Mouse (Mus musculus) heart, postnatal 36 days (tissue): ENCODE data around the gene Hspa4l. TPM values are rescaled to one million over a fixed set of nuclear protein-coding genes. Genes with fewer than 3 reads are reported as not detected.

Experiments
- DNase-seq, 2 experiments: peaks; one replicate each; pipeline ENCODE4 v3.0.0; 2021 to 2022
- intact Hi-C: fragments of 180-260 bp; cut with DNase I; formaldehyde crosslinking; loops from one replicate; pipeline ENCODE4 v1.15.1; 2025
- total RNA-seq, 2 experiments: library from RNA; stranded (reverse); gene quantifications; 2 replicates each; pipeline ENCODE4 v1.2.3; 2021

The Hspa4l gene
- total RNA-seq, 2 experiments from 2014 or later, result 49.8 to 59.0 TPM

GRCm38 (mm10) chr3:40808686-40809085 is 64.4 kb downstream of the Hspa4l start:
- intact Hi-C loops, result no loop called here
- DNase-seq, result no peak

DNA sequence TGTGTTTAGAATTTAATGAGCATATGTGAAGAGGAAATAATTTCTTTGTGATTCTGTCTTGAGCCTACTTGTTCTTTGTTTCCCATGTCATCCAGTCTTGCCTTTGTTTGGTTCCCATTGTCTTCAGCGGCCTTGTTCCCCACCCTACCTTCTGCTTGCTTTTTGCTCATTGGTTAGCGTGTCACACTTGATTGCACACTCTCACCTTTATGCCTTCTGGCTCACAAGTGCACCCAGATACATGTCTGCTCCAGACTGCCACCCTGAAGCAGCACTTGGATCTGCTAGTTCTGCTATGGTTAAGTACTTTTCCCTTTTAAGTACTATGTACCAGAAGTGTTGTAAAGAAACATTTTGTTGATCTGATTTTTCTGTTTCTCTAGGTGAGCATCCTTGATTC is 65.6 kb downstream of the Hspa4l start:
- intact Hi-C loops, result no loop called here
- no peak for DNase-seq

GRCm38 (mm10) chr3:40813275-40813674 is 69.0 kb downstream of the Hspa4l start:
- intact Hi-C loops, result no loop called here
- no peak for DNase-seq

DNA sequence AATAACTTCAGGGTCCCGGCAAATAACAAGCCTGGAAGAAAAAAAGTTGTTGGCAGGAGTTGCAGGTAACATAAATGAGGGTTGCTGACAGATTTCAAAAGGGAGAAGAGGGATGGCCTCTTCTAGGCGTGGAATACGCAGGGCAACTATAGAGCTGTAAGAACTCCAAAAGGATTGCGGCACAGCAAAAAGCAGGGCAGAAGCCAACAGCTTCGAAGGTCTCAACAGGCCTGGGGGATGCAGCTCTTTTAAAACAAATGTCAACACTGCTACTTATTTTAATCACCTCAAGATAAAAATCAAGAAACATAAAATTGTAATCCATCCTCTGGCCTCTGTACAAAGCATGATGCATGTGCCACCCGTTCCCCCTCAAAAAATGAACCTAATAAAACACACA is 101.2 kb downstream of the Hspa4l start:
- DNase-seq, result peak in 1 of 2 experiments; percentile 2

More for the DNA sequence above, 101.2 kb downstream of the Hspa4l start:
- intact Hi-C loops, result loop anchor here (5.0 kb wide), 1 partner anchor 43 kb away; the partner anchor contains the start of gene Plk4

Other genes starting within 250 kb of the Hspa4l start
- gene Intu, start 213.2 kb upstream of the Hspa4l start, total RNA-seq, result 10 to 100 TPM; 14.8 to 22.1 TPM
- gene Slc25a31, start 35.6 kb upstream of the Hspa4l start, total RNA-seq, result not detected
- gene Plk4, start 55.5 kb downstream of the Hspa4l start, total RNA-seq, result 1 to 10 TPM; 1.6 to 3.2 TPM
- 10 to 100 TPM; 18.4 to 19.5 TPM for gene Mfsd8, start 102.4 kb downstream of the Hspa4l start, total RNA-seq
- 10 to 100 TPM; 93.5 to 99.1 TPM for gene Abhd18, start 102.5 kb downstream of the Hspa4l start, total RNA-seq
- gene 1700034I23Rik, start 158.0 kb downstream of the Hspa4l start, total RNA-seq, result not detected
- 10 to 100 TPM; 67.6 to 68.4 TPM for gene Larp1b, start 205.3 kb downstream of the Hspa4l start, total RNA-seq